Mouse (Mus musculus): ENCODE measurements around the gene Bmpr2.
"Not testable (repeated sequence)": the region's sequence is repeated elsewhere in the genome, so short reads cannot be mapped to it uniquely, and the experiment has no call there.

The Bmpr2 gene

DNA sequence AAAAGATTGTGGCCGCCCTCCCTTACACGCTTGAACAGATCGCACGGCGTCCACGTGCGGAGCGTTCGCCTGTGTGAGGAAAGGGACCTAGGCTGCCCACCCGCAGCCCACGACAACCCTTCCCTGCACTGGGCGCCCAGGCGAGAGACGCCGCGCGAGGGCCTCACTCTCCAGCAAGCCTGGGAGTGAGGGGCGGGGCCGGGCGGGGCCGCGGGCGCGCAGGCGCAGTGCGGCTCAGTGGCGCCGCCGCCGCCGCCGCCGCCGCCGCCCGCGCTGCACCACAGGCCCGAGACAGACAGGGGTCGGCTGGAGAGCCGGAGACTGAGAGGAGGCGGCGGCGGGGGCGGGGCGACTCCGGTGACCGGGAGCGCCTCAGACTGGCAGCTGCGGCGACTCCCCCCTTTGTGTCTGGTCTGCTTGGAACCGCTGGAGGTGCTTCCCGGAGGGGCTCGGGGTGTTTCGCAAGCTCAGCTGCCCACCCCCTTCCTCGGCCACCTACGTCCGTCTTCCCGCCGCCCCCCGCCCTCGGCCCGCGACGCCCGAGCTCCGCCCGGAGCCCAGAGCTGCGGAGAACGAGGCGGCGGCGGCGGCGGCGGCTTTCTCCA lies at the start of gene Bmpr2:
Gene Bmpr2 (plus strand): TSS at position 237 of the 605 bp plus-strand sequence.
- peak; percentile 84 for DNase-seq (ENCODE audit: low spot score)

- DNase-seq (ENCODE audit: low spot score), result peak; percentile 62
These were observed 43.3 kb upstream of the Bmpr2 start for GRCm38 (mm10) chr1:59719900-59720299.

DNA sequence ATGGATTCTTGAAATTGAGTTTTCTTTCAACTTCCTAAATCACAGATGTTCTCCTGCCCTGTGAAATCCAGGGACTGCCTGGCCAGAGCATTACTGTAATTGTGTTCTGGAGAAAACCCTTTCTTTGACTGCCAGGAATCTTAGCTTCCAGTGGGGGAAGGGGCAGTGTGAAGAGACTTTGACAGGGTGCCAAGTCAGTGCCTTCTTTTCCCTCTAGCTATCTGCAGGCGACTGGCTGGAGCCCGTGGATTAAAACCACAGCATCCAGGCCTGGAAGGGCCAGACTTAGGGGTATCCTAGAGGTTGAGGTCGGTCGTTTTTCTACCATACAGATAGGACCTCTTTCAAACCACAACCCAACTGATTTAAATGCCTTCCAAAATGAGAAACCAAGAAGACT lies 37.5 kb upstream of the Bmpr2 start:
- peak; percentile 66 for DNase-seq (ENCODE audit: low spot score)

DNA sequence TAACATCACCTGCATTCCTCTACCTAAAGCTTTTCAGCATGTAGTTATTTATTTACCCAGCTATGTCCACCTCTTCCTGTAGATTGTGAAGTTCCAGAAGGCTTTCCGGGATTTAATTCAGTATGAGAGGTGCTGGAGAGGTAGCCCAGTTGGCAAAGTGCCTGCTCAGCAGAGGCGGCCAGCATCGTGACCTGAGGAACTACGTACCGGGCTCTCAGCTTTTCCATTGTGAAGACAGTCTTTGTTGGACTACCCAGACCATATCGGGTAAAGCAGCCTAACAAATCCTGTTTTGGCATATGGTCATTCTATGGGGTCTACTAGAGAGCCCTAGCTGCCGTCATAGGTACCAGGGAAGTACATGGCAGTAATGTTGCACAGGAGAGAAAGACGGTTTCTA lies 33.1 kb upstream of the Bmpr2 start:
- DNase-seq (ENCODE audit: low spot score), result no peak

- DNase-seq (ENCODE audit: low spot score), result no peak
These were observed 32.5 kb upstream of the Bmpr2 start for GRCm38 (mm10) chr1:59730737-59731136.

GRCm38 (mm10) chr1:59734076-59734475 lies 29.1 kb upstream of the Bmpr2 start:
- DNase-seq (ENCODE audit: low spot score), result no peak

DNA sequence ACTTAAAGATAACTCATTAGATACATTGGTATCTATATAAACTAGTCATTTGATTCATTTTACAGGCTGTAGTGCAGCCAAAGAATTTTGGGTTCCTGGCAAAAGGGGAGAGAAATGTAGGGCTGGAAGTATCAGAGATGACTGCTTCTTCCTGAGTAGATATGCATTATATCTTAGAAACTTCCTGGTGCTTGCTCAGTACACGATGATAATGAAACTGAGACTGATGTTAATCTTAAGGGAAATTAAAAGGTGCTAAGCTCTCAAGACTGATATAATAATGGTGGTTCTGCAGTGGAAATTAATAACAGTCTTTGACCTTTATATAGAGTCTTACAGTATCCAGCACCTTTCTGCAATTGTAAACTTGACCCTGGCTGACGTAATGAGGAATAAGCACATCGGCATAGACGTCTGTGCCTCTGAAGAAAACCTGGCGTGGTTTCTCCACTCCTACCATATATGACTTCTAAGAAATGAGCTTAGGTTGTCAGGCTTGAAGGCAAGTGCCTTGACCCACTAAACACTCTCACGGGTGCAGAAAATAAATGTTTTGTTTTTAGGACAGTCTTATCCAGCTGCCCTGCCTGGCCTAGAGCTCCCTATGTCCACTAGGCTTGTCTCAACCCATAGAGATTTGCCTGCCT lies 24.3 kb upstream of the Bmpr2 start:
- no peak for DNase-seq (ENCODE audit: low spot score)

DNA sequence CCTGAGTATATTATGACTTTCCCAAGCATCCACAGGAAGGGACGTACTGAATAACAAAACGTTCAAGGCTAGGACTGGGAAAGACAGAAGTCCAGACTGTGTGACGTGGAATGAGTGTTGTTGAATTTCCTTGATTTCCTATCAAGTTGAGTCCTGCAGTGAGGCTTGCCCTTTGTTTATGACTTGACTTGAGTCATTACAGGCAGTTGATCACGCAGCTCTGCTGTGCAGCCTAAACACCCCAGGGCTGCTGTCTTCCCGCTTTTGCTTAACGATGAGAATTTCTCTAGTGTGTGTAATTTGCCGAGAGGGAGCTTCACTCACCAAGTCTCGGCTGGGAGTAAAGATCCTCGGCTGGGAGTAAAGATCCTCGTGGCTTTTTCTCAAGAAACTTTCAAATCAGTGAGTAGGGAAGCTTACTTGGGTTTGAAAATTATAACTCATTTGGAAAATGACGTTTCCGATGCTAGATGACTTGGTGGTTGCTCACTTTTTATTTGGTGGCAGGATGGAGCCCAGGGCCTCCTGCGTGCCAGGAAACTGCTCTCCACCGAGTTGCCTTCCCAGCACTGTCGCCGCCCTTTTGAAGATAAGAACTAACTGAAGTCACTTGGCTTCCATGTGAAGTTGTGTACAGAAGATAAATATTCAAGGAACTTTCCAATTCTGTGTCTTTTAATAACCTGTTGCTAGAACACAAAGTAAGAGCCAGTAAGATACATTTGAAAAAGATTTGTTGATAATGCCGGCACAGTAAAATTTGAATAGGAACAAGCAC lies 23.4 kb upstream of the Bmpr2 start:
- no peak for DNase-seq (ENCODE audit: low spot score)

DNA sequence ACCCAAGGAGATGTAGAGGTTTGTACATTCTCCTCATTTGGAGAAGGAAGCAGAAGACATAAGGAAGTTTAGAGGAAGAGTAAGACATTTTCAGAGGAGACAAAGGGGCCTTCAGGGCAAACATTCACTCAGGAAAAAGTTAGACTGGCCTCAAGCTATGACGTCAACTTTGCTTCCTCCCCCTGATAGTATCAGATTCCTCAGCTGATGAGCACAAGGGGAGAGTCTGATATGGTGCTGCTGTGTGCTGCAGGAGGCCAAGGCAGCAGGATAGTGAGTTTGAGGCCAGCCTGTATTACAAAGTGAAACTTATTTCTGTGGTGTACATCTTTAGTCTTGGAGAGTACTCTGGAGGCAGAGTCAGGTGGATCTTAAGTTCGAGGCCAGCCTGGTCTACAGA lies 14.2 kb upstream of the Bmpr2 start:
- DNase-seq (ENCODE audit: low spot score), result no peak

GRCm38 (mm10) chr1:59749724-59750123 lies 13.5 kb upstream of the Bmpr2 start:
- DNase-seq (ENCODE audit: low spot score), result not testable (repeated sequence)

DNA sequence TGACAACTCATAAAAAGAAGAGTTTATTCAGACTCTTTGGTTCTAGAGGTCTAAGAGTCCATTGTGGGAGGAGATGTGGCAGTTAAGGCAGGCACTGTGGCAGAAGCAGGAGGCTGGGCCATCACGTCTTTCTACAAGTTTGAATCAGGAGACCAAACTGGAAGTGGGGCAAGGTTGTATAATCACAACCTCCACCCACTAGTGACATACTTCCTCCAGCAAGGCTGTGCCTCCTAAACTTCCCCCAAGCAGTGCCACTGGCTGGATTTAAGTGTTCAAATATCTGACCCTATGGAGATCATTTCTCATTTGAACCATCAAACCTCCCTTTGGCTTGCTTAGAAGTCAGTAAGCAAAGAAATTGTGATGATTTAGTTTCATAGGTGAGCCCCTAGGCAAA lies 7.9 kb upstream of the Bmpr2 start:
- no peak for DNase-seq (ENCODE audit: low spot score)

DNA sequence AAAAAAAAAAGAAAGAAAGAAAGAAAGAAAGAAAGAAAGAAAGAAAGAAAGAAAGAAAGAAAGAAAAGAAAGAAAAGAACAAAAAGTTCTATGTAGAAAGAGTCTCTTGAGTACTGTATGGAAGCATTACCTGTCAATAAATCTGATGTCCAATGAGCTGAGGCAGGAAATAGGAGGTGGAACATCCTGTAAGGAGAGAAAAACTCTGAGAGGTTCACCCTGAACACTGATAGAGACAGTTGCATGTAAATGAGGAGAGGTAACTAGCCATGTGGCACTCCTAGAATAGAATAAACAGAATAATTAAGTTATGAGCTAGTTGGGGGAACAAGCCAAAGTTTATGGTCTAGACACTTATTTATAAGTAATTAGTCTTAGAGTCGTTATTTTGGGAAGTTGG lies 4.9 kb upstream of the Bmpr2 start:
- no peak for DNase-seq (ENCODE audit: low spot score)

GRCm38 (mm10) chr1:59762208-59762607 lies 992 bp upstream of the Bmpr2 start:
- peak; percentile 53 for DNase-seq (ENCODE audit: low spot score)

- peak; percentile 75 for DNase-seq (ENCODE audit: low spot score)
These were observed 493 bp upstream of the Bmpr2 start for GRCm38 (mm10) chr1:59762651-59763163.

GRCm38 (mm10) chr1:59763781-59764251 lies 616 bp downstream of the Bmpr2 start:
- peak; percentile 63 for DNase-seq (ENCODE audit: low spot score)

DNA sequence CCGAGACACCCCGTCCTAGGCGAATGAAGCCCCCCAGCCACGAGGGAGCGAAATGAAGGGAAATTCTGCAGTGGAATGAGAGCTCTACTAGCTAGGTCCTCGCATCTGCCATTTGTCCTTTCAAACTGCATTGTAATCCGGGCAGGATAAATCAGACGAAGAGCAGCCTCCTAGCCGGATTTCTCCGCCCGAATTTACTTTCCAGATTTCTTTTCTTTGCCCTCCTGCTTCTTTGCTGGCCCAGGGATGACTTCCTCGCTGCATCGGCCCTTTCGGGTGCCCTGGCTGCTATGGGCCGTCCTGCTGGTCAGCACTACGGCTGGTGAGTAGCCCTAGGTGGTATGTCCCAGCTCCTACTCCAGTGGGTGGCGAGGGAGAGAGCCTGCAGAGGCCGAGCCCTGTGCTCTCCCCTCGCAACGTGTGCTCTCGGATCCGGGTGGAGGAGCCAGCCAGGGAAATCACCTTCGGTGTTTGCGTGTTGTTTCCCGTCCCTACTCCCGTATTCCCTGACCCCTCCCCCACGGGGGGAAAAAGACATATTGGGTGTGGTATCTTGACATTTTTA lies 1.3 kb downstream of the Bmpr2 start:
- DNase-seq (ENCODE audit: low spot score), result peak; percentile 74

GRCm38 (mm10) chr1:59765279-59765678 lies 2.1 kb downstream of the Bmpr2 start:
- DNase-seq (ENCODE audit: low spot score), result no peak

DNA sequence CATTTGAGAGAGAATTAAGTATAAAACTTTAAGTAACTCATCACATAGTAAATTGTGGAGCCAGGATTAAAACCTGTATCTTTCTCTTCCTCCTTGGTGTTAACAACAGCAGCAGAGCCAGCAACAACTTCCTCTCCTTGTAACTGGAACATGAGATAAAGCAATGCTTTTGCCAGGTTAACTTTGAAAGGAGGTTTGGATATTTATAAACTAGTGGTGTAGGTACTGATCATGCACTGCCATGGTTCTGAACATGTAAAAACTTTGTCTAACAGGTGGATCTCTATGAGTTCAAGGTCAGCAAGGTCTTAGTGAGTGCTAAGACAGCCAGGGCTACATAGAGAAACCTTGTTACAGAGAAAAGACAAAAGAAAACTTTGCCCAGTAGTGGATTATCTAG lies 3.4 kb downstream of the Bmpr2 start:
- DNase-seq (ENCODE audit: low spot score), result no peak

GRCm38 (mm10) chr1:59771871-59772270 lies 8.7 kb downstream of the Bmpr2 start:
- no peak for DNase-seq (ENCODE audit: low spot score)

- no peak for DNase-seq (ENCODE audit: low spot score)
These were observed 17.9 kb downstream of the Bmpr2 start for GRCm38 (mm10) chr1:59781080-59781479.

DNA sequence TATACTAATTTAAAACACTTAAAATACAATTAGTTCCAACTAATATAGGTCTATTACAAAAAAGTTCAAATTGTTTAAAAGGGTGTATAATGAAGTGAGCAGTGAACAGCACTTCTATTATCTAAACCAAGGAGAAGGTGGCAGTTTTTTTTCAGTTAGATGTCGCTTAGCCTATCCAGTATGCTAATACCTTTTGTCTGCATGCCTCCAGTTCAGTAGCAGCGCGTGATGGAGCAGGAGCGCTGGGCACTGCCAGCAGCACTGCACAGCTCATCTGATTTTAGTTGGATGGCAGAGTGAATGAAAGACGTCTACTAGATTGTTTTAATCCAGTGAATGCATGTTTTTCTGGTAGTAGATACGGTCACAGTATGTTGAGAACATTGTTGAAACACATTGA lies 25.8 kb downstream of the Bmpr2 start:
- no peak for DNase-seq (ENCODE audit: low spot score)

GRCm38 (mm10) chr1:59789741-59790140 lies 26.5 kb downstream of the Bmpr2 start:
- DNase-seq (ENCODE audit: low spot score), result no peak

DNA sequence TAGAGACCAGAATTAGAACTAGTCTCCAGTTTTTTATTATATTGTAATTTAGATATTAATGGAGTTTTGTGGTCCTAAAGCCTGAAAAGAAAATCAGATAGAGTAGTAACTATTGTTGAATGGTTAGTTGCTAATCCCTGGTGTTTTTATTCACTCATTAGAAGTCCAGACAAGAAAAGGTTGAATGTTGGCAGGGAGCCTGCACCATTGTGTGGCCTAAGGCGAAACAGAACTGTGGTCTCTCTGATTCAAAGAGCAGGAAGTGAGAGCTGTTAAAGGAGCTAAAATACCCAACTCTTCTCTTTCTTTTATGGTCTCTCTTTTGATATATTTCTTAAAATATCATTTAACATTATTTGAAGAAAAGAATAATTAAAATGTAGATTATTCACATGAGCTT lies 32.1 kb downstream of the Bmpr2 start:
- peak; percentile 7 for DNase-seq (ENCODE audit: low spot score)

Data from MN1 (cell line).